Mouse (Mus musculus) WW6 (cell line): ENCODE results near the gene Prkaca.
A peak's percentile ranks its signal among the peaks of the same experiment; 100 is the strongest.
"Not testable (repeated sequence)": the region's sequence is repeated elsewhere in the genome, so short reads cannot be mapped to it uniquely, and the experiment has no call there.

Experiments used
- DNase-seq: peaks from one replicate; pipeline ENCODE4 v3.0.0-alpha.2; 2013; ENCODE audit warnings: low read depth, low spot score

Gene Prkaca

GRCm38 (mm10) chr8:84002957-84003611 lies 30.3 kb downstream of the Prkaca start:
- no peak for DNase-seq

- DNase-seq: no peak
These were observed 30.9 kb downstream of the Prkaca start for GRCm38 (mm10) chr8:84003612-84004246.

- DNase-seq: peak; percentile 92
These were observed 31.9 kb downstream of the Prkaca start for GRCm38 (mm10) chr8:84004533-84005201.

GRCm38 (mm10) chr8:84005502-84005901 lies 32.7 kb downstream of the Prkaca start:
- not testable (repeated sequence) for DNase-seq

- DNase-seq: peak; percentile 70
These were observed 35.6 kb downstream of the Prkaca start for GRCm38 (mm10) chr8:84008362-84008761.

GRCm38 (mm10) chr8:84009876-84010275 lies 37.1 kb downstream of the Prkaca start:
- peak; percentile 85 for DNase-seq

- DNase-seq: no peak
These were observed 38.1 kb downstream of the Prkaca start for GRCm38 (mm10) chr8:84010625-84011611.

GRCm38 (mm10) chr8:84011705-84012498 lies 39.1 kb downstream of the Prkaca start, which contains the start of gene 2210011C24Rik:
2210011C24Rik (minus strand) TSS chr8:84012171.
- peak; percentile 69 for DNase-seq

GRCm38 (mm10) chr8:84012499-84013165 lies 39.8 kb downstream of the Prkaca start:
- no peak for DNase-seq

- no peak for DNase-seq
These were observed 43.0 kb downstream of the Prkaca start for GRCm38 (mm10) chr8:84015833-84016232.

GRCm38 (mm10) chr8:84019738-84020137 lies 46.9 kb downstream of the Prkaca start:
- no peak for DNase-seq

- DNase-seq: no peak
These were observed 48.3 kb downstream of the Prkaca start, which contains the start of gene Palm3 for GRCm38 (mm10) chr8:84021096-84021495. Palm3 (plus strand) TSS chr8:84021471.

- DNase-seq: no peak
These were observed 48.8 kb downstream of the Prkaca start for GRCm38 (mm10) chr8:84021569-84021968.

GRCm38 (mm10) chr8:84023085-84023484 lies 50.3 kb downstream of the Prkaca start:
- DNase-seq: no peak

- DNase-seq: no peak
These were observed 50.8 kb downstream of the Prkaca start for GRCm38 (mm10) chr8:84023631-84024030.

GRCm38 (mm10) chr8:84024171-84024570 lies 51.4 kb downstream of the Prkaca start:
- peak; percentile 70 for DNase-seq

- peak; percentile 59 for DNase-seq
These were observed 53.1 kb downstream of the Prkaca start for GRCm38 (mm10) chr8:84025863-84026262.

GRCm38 (mm10) chr8:84027449-84027848 lies 54.7 kb downstream of the Prkaca start:
- DNase-seq: peak; percentile 61

GRCm38 (mm10) chr8:84029272-84029671 lies 56.5 kb downstream of the Prkaca start:
- DNase-seq: no peak

GRCm38 (mm10) chr8:84032777-84033176 lies 60.0 kb downstream of the Prkaca start:
- no peak for DNase-seq
